Mouse (Mus musculus): ENCODE data around the gene Txlng.

- TF ChIP-seq CTCF (IDR thresholded peaks at IDR 0.05; ENCODE audit: extremely low read depth, insufficient read depth, insufficient read length, insufficient replicate concordance) (no peak), POLR2A (IDR thresholded peaks at IDR 0.05; ENCODE audit: low read depth, low read length) (no peak)
Measured at GRCm38 (mm10) chrX:162759251-162760114, 69.8 kb downstream of the Txlng start.

Data from spleen, adult 2 months (tissue).